Mouse (Mus musculus) neural tube, embryonic 11.5 days (tissue): ENCODE measurements around the gene Scube3. TPM values are rescaled to one million over a fixed set of nuclear protein-coding genes. Genes with fewer than 3 reads are reported as not detected.
"Not testable (repeated sequence)": the region's sequence is repeated elsewhere in the genome, so short reads cannot be mapped to it uniquely, and the experiment has no call there.

Source experiments
- ATAC-seq: fragments of 200-750 bp; cut with Nextera tagmentation; 2 replicates; pipeline ENCODE4 v1.8.0; 2017; ENCODE audit warnings: moderate number of reproducible peaks, mild to moderate bottlenecking, moderate TSS enrichment, moderate library complexity; ENCODE audit not compliant: insufficient read depth, low FRiP score, low TSS enrichment
- DNase-seq: peaks from one replicate; pipeline ENCODE4 v3.0.0-alpha.2; 2015; ENCODE audit warnings: low spot score
- H3K27ac ChIP-seq: fragments of 300-500 bp; sonication (generic); 2 replicates; pipeline ENCODE4 v1.5.1; 2014; ENCODE audit warnings: low read depth, mild to moderate bottlenecking, low read length
- H3K27me3 ChIP-seq: fragments of 300-500 bp; sonication (generic); 2 replicates; pipeline ENCODE4 v1.6.1; 2014; ENCODE audit warnings: mild to moderate bottlenecking, low read length, mixed read lengths; ENCODE audit not compliant: control insufficient read depth, insufficient read depth
- H3K36me3 ChIP-seq: fragments of 300-500 bp; sonication (generic); 2 replicates; pipeline ENCODE4 v1.6.1; 2014; ENCODE audit warnings: mild to moderate bottlenecking, low read length, moderate library complexity, mixed read lengths; ENCODE audit not compliant: control insufficient read depth, insufficient read depth
- H3K4me1 ChIP-seq: fragments of 300-500 bp; sonication (generic); 2 replicates; pipeline ENCODE4 v1.6.1; 2014; ENCODE audit warnings: low read length, mixed read lengths; ENCODE audit not compliant: control insufficient read depth, insufficient read depth
- H3K4me2 ChIP-seq: fragments of 300-500 bp; sonication (generic); 2 replicates; pipeline ENCODE4 v1.6.1; 2014; ENCODE audit warnings: low read depth, mild to moderate bottlenecking, moderate library complexity
- H3K4me3 ChIP-seq: fragments of 300-500 bp; sonication (generic); 2 replicates; pipeline ENCODE4 v1.5.1; 2014; ENCODE audit warnings: low read depth, low read length
- H3K9ac ChIP-seq: fragments of 300-500 bp; sonication (generic); 2 replicates; pipeline ENCODE4 v1.6.1; 2014; ENCODE audit warnings: mild to moderate bottlenecking, low read length
- H3K9me3 ChIP-seq: fragments of 300-500 bp; sonication (generic); 2 replicates; pipeline ENCODE4 v1.6.1; 2016; ENCODE audit warnings: low read length; ENCODE audit not compliant: control insufficient read depth
- WGBS: fragments of 180-500 bp; shearing (Covaris S2); extraction: QIAGEN DNeasy Blood & Tissue Kit; methylation state at CpG from one replicate; pipeline ENCODE4 v1.1.7; 2014; 5-methylcytosine and 5-hydroxymethylcytosine counted together
- polyA plus RNA-seq: library from polyadenylated mRNA; unstranded; fragments of >200 nt; fragmentation: Nextera tagmentation; extraction: Ambion mirVana; gene quantifications from 2 replicates; pipeline ENCODE4 v1.2.1, GENCODE M21; 2014

Gene Scube3
- polyA plus RNA-seq, 1 experiment from 2014 or later: 8.7 TPM

DNA sequence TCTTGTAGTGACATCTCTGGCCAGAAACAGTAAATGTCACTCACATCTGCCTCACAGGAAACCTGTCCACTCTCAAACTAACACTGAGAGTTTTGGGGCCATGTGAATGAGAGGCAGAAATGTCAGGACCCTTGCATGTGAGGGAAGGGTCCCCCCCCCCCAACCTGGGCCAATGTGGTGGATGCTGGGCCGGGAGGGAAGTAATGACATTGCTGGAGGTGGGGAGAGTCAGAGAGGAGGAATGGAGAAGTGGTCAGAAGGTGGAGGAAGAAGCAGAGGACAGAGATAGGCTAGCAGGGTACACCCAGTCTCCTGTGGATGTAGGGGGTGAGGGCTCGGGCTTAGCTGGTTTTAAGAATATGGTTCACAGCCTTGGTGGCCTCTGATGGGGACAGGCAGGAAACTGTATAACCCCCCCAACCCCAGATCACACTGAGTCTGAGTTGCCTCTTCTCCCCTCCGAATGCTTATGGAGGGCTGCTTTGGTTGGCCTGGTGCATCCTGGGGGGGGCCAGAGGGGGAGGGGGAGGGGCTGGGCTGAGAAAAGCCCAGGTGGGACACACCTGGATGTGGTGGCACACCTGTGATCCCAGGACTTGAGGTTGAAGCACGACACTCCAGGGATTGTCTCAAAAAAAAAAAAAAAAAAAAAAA lies 67.6 kb downstream of the Scube3 start:
- H3K27ac ChIP-seq: no peak overlapping the region
- no peak overlapping the region for H3K9ac ChIP-seq
- no peak for ATAC-seq
- H3K4me3 ChIP-seq: no peak overlapping the region
- no peak for DNase-seq
- H3K36me3 ChIP-seq: 0 out of 2 replicates have a peak, but pooled peaks cover 2% of the 10 kb centered on the region
- no peaks in the 10 kb centered on the region for H3K9me3 ChIP-seq
- no peak overlapping the region for H3K4me2 ChIP-seq
- 70% methylated on average over 4 of the region's 4 CpGs for WGBS
- 0 out of 2 replicates have a peak, but pooled peaks cover 3% of the 10 kb centered on the region for H3K4me1 ChIP-seq
- H3K27me3 ChIP-seq: no peaks in the 10 kb centered on the region

DNA sequence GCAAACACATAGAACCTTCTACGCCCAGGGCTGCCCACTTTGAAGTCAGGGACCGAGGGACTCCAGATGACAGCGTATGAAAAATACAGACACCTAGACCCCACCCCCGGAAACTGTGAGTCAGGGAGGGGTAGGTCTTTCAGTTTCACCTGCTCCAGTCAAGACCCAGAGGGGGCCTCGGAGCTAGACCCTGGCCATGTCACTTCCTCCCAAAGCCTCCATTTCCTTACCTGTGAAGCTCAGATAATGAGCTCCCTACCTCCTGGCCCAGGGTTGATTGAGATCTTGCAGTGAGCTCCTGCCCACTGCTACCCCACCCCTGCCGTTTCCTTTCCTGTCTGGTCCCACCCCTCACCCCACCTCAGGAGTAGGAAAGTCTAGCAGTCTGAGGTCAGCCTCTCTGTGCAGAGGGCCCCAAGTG lies 70.0 kb downstream of the Scube3 start:
- no peak for ATAC-seq
- no peak overlapping the region for H3K4me2 ChIP-seq
- no peak for DNase-seq
- H3K36me3 ChIP-seq: no peaks in the 10 kb centered on the region
- 0 out of 2 replicates have a peak, but pooled peaks cover 3% of the 10 kb centered on the region for H3K4me1 ChIP-seq
- H3K27ac ChIP-seq: no peak overlapping the region
- H3K9me3 ChIP-seq: no peaks in the 10 kb centered on the region
- no peaks in the 10 kb centered on the region for H3K27me3 ChIP-seq
- 80% methylated on average over 6 of the region's 6 CpGs for WGBS
- no peak overlapping the region for H3K9ac ChIP-seq
- no peak overlapping the region for H3K4me3 ChIP-seq

DNA sequence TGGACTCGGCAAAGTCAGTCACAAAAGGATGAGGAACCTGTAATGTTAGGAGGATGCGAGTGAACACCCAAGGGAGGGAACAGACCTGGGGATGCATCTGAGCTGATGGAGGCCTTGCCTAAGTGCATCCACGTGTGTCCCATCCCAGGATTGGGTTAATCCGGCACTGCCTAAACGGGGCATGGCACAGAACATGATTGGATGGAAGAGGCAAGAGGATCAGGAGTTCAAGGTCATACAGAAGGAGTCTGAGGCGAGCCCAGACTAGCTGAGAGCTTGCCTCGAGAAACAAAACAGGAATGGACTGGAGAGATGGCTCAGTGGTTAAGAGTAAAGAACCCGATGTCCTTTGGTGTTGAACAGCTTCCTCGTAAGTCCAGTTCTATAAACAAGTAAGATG lies 70.5 kb downstream of the Scube3 start:
- Histone ChIP-seq H3K4me3 (no peak overlapping the region), H3K4me1 (0 out of 2 replicates have a peak, but pooled peaks cover 3% of the 10 kb centered on the region), H3K4me2 (no peak overlapping the region), H3K27ac (no peak overlapping the region), H3K36me3 (no peaks in the 10 kb centered on the region), H3K9me3 (no peaks in the 10 kb centered on the region), H3K27me3 (no peaks in the 10 kb centered on the region), H3K9ac (no peak overlapping the region)
- ATAC-seq: no peak
- DNase-seq: no peak
- WGBS: 74% methylated on average over 9 of the region's 9 CpGs

DNA sequence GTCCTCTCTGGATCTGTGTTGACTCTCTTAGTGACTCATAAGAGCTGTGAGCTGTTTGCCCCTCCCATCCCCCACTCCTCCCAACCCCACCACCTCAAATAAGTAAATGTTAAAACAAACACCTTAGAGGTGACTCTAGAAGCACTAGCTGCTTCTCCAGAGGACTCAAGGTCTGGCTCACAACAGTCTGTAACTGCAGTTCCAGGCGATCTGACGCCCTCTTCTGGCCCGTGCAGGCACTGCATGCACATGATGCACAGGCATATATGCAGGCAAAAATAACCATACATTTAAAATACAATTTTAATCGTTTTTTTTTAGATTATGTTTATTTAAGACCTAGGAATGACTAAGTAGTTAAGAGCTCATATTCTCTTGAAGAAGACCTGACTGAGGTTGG lies 71.3 kb downstream of the Scube3 start:
- no peak overlapping the region for H3K4me2 ChIP-seq
- no peaks in the 10 kb centered on the region for H3K4me1 ChIP-seq
- no peaks in the 10 kb centered on the region for H3K36me3 ChIP-seq
- 30% methylated on average over 4 of the region's 4 CpGs for WGBS
- H3K27ac ChIP-seq: no peak overlapping the region
- no peak overlapping the region for H3K9ac ChIP-seq
- DNase-seq: no peak
- no peak for ATAC-seq
- H3K4me3 ChIP-seq: no peak overlapping the region
- H3K27me3 ChIP-seq: no peaks in the 10 kb centered on the region
- no peaks in the 10 kb centered on the region for H3K9me3 ChIP-seq

DNA sequence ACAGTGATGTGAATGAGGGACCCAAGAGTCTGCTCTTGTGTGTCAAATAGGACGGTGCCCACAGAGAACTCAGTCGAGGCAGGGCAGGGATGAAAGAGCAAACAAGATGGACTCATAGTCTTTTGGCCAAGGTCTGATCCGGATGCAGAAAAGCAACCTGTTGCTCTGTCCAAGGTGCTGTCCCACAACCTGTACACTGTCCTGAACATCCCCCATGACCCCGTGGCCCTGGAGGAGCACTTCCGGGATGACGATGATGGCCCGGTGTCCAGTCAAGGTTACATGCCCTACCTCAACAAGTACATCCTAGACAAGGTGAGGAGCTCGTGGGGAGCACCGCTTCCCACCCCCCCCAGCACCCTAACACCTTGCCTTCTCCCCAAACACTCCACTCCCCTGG lies 74.8 kb downstream of the Scube3 start:
- H3K9ac ChIP-seq: no peak overlapping the region
- H3K36me3 ChIP-seq: no peaks in the 10 kb centered on the region
- no peaks in the 10 kb centered on the region for H3K27me3 ChIP-seq
- DNase-seq (no peak), ATAC-seq (no peak)
- H3K4me3 ChIP-seq: no peak overlapping the region
- no peak overlapping the region for H3K27ac ChIP-seq
- H3K9me3 ChIP-seq: no peaks in the 10 kb centered on the region
- H3K4me2 ChIP-seq: no peak overlapping the region
- WGBS: 89% methylated on average over 9 of the region's 9 CpGs
- no peaks in the 10 kb centered on the region for H3K4me1 ChIP-seq

DNA sequence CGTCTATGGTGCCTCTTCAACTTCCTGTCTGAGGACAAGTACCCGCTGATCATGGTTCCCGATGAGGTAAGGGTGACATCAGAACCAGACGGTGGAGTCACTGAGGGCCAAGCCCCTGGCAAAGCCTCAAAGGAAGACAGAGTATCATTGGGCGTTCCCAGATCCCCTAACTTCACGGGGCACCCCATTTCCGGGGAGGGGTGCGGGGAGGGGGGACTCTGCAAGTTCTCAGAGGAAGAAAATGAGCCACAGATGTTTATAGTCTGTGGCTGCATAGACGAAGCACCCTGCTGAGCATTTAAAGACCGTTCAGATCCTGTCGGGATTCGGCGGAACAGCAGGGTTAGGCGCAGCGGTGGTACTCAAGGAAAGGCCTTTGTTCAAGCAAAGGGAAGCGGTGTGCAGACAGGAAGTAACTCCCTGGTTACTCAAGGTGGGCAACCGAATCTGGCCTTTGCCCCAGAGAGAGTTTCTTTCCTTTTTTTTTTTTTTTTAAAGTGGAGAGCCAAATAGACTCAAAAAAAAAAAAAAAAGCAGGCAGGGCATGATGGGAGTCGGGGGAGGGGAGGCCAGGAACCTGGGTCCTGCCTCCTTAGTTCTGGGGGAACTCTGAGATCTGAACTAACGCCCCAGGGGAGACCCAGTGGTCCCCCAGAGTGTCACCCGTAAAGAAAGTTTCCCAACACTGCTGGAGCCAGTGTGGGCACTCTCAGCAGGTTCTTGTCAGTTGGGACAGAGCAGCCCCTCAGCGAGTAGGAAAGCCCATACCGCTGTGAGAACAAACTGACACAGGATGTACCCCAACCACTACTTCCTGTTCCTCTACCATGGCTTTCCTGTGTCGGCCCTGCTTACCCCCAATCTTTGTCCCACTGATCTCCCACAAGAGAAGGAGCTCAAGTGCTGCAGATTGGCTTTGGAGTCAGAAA lies 76.0 kb downstream of the Scube3 start:
- WGBS: 25% methylated on average over 23 of the region's 23 CpGs
- no peaks in the 10 kb centered on the region for H3K27me3 ChIP-seq
- H3K9ac ChIP-seq: no peak overlapping the region
- DNase-seq (peak; percentile 27), ATAC-seq (no peak)
- H3K36me3 ChIP-seq: no peaks in the 10 kb centered on the region
- peaks cover 2% of the 10 kb centered on the region; the same call in 1 of the 2 replicates for H3K4me1 ChIP-seq
- H3K9me3 ChIP-seq: no peaks in the 10 kb centered on the region
- no peak overlapping the region for H3K4me3 ChIP-seq
- H3K4me2 ChIP-seq: no peak overlapping the region
- H3K27ac ChIP-seq: no peak overlapping the region

DNA sequence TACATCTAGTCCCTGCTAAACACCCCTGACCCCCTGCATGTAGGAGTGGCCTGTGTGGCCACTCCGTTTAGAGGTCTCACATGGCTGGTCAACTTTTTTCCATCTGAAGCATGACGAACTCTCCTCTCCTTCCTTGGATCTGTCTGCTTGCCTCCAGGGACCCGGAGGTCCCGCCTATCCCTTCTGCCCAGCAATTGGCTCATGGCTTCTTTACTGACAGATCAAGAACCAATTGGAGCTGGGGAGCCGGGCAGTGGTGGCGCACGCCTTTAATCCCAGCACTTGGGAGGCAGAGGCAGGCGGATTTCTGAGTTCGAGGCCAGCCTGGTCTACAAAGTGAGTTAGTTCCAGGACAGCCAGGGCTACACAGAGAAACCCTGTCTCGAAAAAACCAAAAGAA lies 80.5 kb downstream of the Scube3 start:
- H3K4me3 ChIP-seq, H3K4me1 ChIP-seq, H3K9ac ChIP-seq, ATAC-seq, H3K36me3 ChIP-seq, H3K27me3 ChIP-seq, H3K4me2 ChIP-seq, DNase-seq, H3K27ac ChIP-seq, H3K9me3 ChIP-seq: not testable (repeated sequence)
- 93% methylated on average over 10 of the region's 10 CpGs for WGBS

DNA sequence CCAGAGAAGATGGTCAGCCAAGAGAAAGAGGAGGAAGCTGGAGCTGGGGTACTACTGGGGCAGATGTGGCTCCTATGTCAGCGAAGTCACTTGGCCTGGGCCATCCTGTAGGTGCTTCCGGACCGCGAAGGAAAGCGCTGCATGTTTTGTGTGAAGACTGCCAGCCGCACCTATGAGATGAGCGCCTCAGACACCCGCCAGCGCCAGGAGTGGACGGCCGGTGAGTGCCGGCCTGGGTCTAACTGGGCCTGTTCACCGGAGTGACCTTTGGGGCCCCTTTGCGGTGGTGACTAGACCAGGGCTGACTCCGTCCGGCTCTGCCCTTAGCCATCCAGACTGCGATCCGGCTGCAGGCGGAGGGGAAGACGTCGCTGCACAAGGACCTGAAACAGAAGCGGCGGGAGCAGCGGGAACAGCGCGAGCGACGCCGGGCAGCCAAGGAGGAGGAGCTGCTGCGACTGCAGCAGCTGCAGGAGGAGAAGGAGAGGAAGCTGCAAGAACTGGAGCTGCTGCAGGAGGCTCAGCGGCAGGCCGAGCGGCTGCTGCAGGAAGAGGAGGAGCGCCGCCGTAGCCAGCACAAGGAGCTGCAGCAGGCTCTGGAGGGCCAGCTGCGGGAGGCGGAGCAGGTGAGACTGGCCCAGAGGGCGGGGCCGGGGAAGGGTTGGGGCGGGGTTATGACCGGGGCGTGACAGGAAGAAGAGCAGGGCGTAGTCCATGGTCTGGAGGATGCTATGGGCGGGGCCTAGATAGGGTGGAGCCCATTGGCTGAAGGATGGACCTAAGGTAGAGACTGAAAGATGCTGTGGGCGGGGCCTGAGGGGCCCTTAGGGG lies 81.8 kb downstream of the Scube3 start:
- no peaks in the 10 kb centered on the region for H3K36me3 ChIP-seq
- H3K9me3 ChIP-seq: no peaks in the 10 kb centered on the region
- WGBS: 1% methylated on average over 45 of the region's 46 CpGs
- peak overlapping the region; percentile 45 for H3K4me3 ChIP-seq
- H3K4me2 ChIP-seq: peak overlapping the region; percentile 96
- H3K4me1 ChIP-seq: peaks cover 10% of the 10 kb centered on the region; the same call in 1 of the 2 replicates
- DNase-seq: peak; percentile 90
- peak; percentile 93 for ATAC-seq
- peak overlapping the region; percentile 76 for H3K27ac ChIP-seq
- H3K9ac ChIP-seq: peak overlapping the region; percentile 79
- H3K27me3 ChIP-seq: no peaks in the 10 kb centered on the region
